Mouse (Mus musculus) urinary bladder, postnatal 14 days (tissue): ENCODE measurements around the gene Araf.
A peak's percentile ranks its signal among the peaks of the same experiment; 100 is the strongest.
"Not testable (repeated sequence)": the region's sequence is repeated elsewhere in the genome, so short reads cannot be mapped to it uniquely, and the experiment has no call there.

Source experiments
- DNase-seq: peaks from one replicate; pipeline ENCODE4 v3.0.0; 2021; ENCODE audit warnings: low spot score

Gene Araf

DNA sequence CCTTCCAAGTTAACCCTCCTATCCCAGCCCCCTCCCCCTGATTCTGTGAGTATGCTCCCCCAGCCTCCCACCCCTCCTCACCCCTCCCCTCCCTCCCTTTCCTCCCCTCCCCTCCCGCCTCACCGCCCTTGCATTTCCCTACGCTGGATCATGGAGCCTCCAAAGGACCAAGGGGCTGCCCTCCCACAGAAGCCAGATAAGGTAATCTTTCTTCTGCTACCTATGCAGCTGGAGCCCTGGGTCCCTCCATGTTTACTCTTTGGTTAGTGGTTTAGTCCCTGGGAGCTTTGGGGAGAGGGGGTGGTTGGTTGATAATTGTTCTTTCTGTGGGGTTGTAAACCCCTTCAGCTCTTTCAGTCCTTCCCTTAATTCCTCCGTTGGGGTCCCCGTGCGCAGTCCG is at the start of gene Araf:
Gene Araf, plus strand, starts transcription at position 134 of the 400 bp plus-strand sequence.
- peak; percentile 2 for DNase-seq

GRCm38 (mm10) chrX:20748829-20749228 is 48.8 kb upstream of the Araf start:
- no peak for DNase-seq

DNA sequence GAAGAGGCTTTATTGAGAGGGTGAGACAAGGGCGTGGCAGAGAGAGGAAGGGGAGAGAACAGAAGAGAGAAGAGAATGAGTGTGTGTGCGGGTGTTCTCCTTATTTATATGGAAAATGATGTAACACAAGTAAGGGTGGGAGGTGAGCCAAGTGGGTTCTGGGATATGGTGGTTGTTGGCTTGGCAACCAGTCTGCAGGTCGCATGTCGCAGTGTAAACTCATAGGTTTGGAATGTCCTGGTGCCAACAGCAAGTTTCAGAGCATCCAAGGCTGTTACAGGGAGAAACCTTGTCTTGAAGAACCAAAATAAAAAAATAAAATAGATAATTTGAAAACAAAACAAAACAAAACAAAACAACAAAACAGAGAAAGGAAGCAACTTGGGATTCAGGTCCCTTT is 36.4 kb upstream of the Araf start:
- DNase-seq, result no peak

DNA sequence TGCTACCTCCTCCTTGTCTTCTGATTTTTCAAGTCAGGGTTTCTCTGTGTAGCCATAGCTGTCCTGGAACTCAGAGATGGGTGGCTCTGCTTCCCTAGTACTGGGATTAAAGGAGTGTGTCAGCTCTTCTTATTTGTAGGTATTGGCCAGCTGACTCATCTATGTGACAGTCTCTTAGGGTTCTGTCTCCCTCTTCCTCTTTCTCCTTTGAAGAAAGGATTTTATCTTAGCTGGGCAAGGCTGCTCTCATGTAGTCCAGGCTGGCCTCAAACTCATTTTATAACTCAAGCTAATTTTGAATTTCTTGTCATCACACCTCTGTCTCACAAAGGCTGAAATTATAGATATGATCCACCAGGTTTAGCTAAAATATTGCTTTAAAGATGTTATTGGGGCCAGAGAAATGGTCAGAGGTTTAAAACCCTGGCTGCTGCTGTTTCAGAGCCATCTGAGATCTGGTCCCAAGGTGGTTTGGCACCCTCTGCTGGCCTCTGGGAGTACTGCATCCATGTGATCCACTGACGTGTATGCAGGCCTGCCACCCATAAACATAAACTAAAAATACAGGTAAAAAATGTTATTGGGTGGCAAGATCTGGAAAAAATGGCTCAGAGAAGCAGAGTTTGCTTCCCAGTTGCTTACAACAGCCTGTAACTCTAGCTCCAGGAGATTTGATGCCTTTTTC is 26.8 kb upstream of the Araf start:
- DNase-seq, result peak; percentile 82

- no peak for DNase-seq
Measured at GRCm38 (mm10) chrX:20771666-20772065, 25.9 kb upstream of the Araf start.

DNA sequence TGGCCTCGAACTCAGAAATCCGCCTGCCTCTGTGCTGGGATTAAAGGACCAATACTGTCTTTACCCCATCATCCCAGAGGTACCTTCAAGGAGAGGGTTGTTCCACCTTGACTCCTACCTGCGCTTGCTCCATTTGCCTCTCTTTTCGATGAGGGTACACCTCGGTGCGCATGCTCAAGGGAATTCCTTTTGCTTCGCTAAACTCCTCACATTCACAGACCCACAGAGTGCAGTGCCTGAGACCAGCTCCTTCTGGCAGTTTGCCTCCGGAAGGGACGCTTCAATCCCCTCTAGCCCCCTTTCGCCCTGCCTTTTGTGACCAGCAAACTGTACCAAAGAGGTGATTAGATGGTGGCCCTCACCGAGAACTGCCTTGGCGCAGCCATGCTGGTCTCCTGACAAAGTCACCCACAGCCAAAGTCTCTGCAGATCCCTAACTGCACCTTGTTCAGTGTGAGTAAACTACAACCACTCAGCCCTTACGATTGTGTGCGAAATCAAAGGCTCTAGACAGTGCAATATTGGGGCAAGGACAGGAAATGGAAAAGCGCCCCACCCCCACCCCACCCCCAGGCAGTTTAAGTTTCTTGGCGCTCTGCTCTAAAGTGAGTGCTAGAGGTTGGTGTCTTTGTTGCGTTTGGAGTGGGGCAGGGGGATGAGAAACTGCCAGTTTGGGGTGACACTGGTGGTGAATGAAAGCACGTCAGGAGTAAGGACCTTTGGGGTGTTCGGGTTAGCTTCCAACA is 22.2 kb upstream of the Araf start:
- no peak for DNase-seq

- no peak for DNase-seq
Measured at GRCm38 (mm10) chrX:20777619-20778018, 20.0 kb upstream of the Araf start.

DNA sequence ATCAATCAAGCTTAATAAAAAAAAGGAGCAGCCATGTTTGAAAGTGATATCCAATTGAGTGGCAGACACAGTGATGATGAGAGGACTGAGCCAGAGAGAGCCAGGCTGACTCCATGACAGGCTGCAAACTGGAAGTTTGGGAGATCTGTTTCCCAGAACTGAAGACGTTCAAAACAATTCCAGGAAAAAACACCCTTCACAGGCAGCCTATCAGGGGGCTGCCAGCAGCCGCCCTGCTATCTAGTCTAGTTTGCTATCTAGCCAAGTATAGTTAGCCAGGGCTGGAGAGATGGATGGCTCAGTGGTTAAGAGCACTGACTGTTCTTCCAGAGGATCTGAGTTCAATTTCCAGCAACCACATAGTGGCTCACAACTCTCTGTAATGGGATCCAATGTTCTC is 10.3 kb upstream of the Araf start:
- no peak for DNase-seq

- no peak for DNase-seq
Measured at GRCm38 (mm10) chrX:20792417-20792816, 5.2 kb upstream of the Araf start.

DNA sequence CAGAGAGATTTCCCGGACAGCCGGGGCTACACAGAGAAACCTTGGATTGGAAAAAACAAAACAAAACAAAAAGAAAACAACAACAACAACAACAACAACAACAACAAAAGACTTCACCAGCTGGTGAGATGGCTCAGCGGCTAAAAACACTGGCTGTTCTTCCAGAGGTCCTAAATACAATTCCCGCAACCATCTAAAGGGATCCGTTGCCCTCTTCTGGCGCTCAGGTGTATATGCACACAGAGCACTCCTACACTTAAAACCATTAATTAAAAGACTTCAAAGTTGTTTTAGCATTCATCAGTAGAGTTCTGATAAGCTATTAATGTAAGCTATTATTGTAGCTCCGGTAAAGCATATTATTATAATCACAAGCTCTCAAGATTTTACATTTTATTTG is 4.4 kb upstream of the Araf start:
- DNase-seq, result no peak

- no peak for DNase-seq
Measured at GRCm38 (mm10) chrX:20794229-20794628, 3.4 kb upstream of the Araf start.

- peak; percentile 74 for DNase-seq
Measured at GRCm38 (mm10) chrX:20798141-20798796, 655 bp downstream of the Araf start.

- no peak for DNase-seq
Measured at GRCm38 (mm10) chrX:20798797-20799147, 1.2 kb downstream of the Araf start.

GRCm38 (mm10) chrX:20801456-20801855 is 3.8 kb downstream of the Araf start:
- no peak for DNase-seq

GRCm38 (mm10) chrX:20804301-20804700 is 6.7 kb downstream of the Araf start:
- not testable (repeated sequence) for DNase-seq

- DNase-seq, result no peak
Measured at GRCm38 (mm10) chrX:20806295-20806694, 8.7 kb downstream of the Araf start.

DNA sequence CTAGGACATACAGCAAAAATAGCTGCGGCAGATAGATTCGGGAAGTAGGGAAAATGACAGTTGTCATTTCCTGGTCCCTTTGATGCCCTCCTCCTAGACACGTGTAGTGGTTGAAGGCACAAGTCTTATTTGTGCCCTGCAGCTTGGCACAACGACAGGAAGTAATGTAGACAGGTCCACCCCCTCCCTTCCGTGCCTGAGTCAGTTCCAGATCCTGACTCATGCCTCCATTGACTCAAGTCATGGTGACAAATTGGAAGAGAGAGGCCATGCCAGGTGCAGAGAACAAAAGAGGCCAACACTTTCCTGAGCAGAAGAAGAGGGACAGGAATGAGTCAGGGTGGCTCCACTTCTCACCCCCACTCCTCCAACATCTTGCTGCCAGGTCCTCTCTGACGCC is 19.4 kb downstream of the Araf start:
- DNase-seq, result peak; percentile 3

- DNase-seq, result peak; percentile 84
Measured at GRCm38 (mm10) chrX:20819204-20819628, 21.6 kb downstream of the Araf start.

- peak; percentile 59 for DNase-seq
Measured at GRCm38 (mm10) chrX:20819708-20820426, 22.3 kb downstream of the Araf start.

DNA sequence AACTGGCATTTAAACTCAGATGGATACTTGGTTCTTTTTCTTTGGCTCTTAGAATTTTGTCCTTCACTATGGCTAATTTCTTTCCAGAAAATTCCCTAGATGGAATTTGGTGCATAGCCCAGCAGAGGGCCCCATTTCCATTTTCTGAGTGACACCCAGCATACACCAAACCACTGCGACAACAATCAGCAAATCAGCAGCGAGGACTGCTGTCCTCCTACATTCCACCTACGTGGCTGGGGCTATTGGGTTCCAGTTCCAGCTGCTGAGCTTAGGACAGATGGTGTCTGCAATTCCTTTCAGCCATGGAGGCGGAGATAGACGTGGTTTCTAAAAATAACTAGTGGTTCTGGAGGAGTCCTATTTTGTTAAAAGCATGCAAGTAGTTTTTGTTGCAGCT is 31.3 kb downstream of the Araf start:
- peak; percentile 38 for DNase-seq

DNA sequence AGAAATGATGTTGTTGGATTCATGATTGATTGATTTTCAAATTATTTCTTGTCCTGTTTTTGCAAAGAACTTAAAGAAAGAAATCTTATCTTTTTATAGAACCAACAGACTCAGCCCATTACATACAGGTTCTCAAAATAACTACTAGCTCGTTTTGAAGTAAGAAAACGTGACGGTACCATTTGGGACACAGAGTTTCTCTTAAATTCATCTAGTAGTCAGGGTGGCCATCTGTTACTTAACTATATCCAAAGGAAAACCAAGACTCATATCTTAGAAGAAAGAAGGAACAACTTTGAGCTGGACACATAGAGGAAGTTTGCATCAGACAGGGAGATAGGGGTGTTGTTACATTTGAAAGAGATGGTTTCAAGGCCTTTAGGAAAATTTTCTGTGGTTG is 49.6 kb downstream of the Araf start:
- no peak for DNase-seq

GRCm38 (mm10) chrX:20847816-20848215 is 50.2 kb downstream of the Araf start:
- no peak for DNase-seq
